Mouse (Mus musculus) MEL (cell line): ENCODE data around the gene Gm21915. TPM values are rescaled to one million over a fixed set of nuclear protein-coding genes. Genes with fewer than 3 reads are reported as not detected.

Experiments used
- DNase-seq: peaks from one replicate; pipeline ENCODE4 v3.0.0; 2011; ENCODE audit warnings: low read depth, low spot score
- H3K27ac ChIP-seq: 2 replicates; pipeline ENCODE4 v1.5.1; 2012; ENCODE audit warnings: low read depth, mild to moderate bottlenecking, control low read depth, low read length, moderate library complexity; ENCODE audit not compliant: control insufficient read depth
- H3K27me3 ChIP-seq, 2 experiments: fragments of 150-350 bp in 1 of 2; sonication (generic) in 1 of 2; 2 replicates each; pipeline ENCODE4 v1.6.1; 2012; ENCODE audit warnings: low read length in 2 of 2, mild to moderate bottlenecking in 2 of 2, improper control_type of control experiment in 1 of 2, moderate library complexity in 1 of 2; ENCODE audit not compliant: insufficient read depth in 2 of 2, control insufficient read depth in 1 of 2
- H3K36me3 ChIP-seq, 2 experiments: 2 replicates each; pipeline ENCODE4 v1.6.1; 2012 to 2014; ENCODE audit warnings: low read length in 2 of 2, improper control_type of control experiment in 1 of 2, inconsistent platforms in 1 of 2, mild to moderate bottlenecking in 1 of 2; ENCODE audit not compliant: insufficient read depth in 2 of 2, control insufficient read depth in 1 of 2
- H3K4me1 ChIP-seq, 2 experiments: fragments of 150-350 bp in 1 of 2; sonication (generic) in 1 of 2; 2 replicates each; pipeline ENCODE4 v1.6.1; 2012; ENCODE audit warnings: low read length in 2 of 2, improper control_type of control experiment in 1 of 2, mild to moderate bottlenecking in 1 of 2; ENCODE audit not compliant: insufficient read depth in 2 of 2, control insufficient read depth in 1 of 2
- H3K4me3 ChIP-seq, 2 experiments: fragments of 150-350 bp in 1 of 2; sonication (generic) in 1 of 2; 2 replicates each; pipeline ENCODE4 v1.5.1; 2012; ENCODE audit warnings: low read depth in 2 of 2, low read length in 2 of 2, mild to moderate bottlenecking in 2 of 2, moderate library complexity in 2 of 2, control low read depth in 1 of 2, improper control_type of control experiment in 1 of 2; ENCODE audit not compliant: control insufficient read depth in 1 of 2, insufficient read depth in 1 of 2
- H3K79me2 ChIP-seq: 2 replicates; pipeline ENCODE4 v1.6.1; 2012; ENCODE audit warnings: mild to moderate bottlenecking, low read length, moderate library complexity; ENCODE audit not compliant: control insufficient read depth, poor library complexity, insufficient read depth
- H3K9ac ChIP-seq: 2 replicates; pipeline ENCODE4 v1.6.1; 2012; ENCODE audit warnings: low read depth, mild to moderate bottlenecking, control low read depth, low read length, moderate library complexity; ENCODE audit not compliant: control insufficient read depth, poor library complexity, severe bottlenecking
- H3K9me3 ChIP-seq: fragments of 150-350 bp; sonication (generic); replicated peaks from 2 replicates; pipeline ENCODE4 v1.6.1; 2012; ENCODE audit warnings: mild to moderate bottlenecking, low read length, improper control_type of control experiment, moderate library complexity; ENCODE audit not compliant: insufficient read depth
- CHD2 ChIP-seq: IDR thresholded peaks from 2 replicates; pipeline ENCODE4 v1.6.1; 2011; ENCODE audit warnings: low read length, improper control_type of control experiment
- CTCF ChIP-seq, 3 experiments: IDR thresholded peaks in 2 of 3; conservative IDR thresholded peaks in 1 of 3; 2 replicates each; pipeline ENCODE4 v1.5.1; 2011 to 2012; ENCODE audit warnings: low read length in 3 of 3, low read depth in 2 of 3, mild to moderate bottlenecking in 2 of 3, improper control_type of control experiment in 1 of 3, inconsistent platforms in 1 of 3, mixed read lengths in 1 of 3, moderate library complexity in 1 of 3; ENCODE audit not compliant: control insufficient read depth in 1 of 3, insufficient read depth in 1 of 3, poor library complexity in 1 of 3, severe bottlenecking in 1 of 3
- ETS1 ChIP-seq: IDR thresholded peaks from 2 replicates; pipeline ENCODE4 v1.6.1; 2012; ENCODE audit warnings: low read depth, mild to moderate bottlenecking, inconsistent platforms, low read length, improper control_type of control experiment, moderate library complexity
- GATA1 ChIP-seq: IDR thresholded peaks from 2 replicates; pipeline ENCODE4 v1.6.1; 2011; ENCODE audit warnings: low read depth, low read length, improper control_type of control experiment
- KAT2A ChIP-seq: conservative IDR thresholded peaks from 2 replicates; pipeline ENCODE4 v1.6.1; 2012; ENCODE audit warnings: low read depth, low read length, improper control_type of control experiment, inconsistent platforms
- MAFK ChIP-seq: IDR thresholded peaks from 2 replicates; pipeline ENCODE4 v1.6.1; 2011; ENCODE audit warnings: low read depth, mild to moderate bottlenecking, low read length, improper control_type of control experiment, borderline replicate concordance
- MEF2A ChIP-seq: IDR thresholded peaks from 2 replicates; pipeline ENCODE4 v1.6.1; 2014; ENCODE audit warnings: low read depth, mild to moderate bottlenecking, inconsistent platforms, low read length, improper control_type of control experiment; ENCODE audit not compliant: poor library complexity, insufficient replicate concordance, severe bottlenecking; ENCODE audit errors: extremely low read depth
- MYB ChIP-seq: IDR thresholded peaks from 2 replicates; pipeline ENCODE4 v1.6.1; 2011; ENCODE audit warnings: mild to moderate bottlenecking, low read depth, low read length, improper control_type of control experiment
- POLR2A ChIP-seq, 2 experiments: IDR thresholded peaks; 2 replicates each; pipeline ENCODE4 v1.6.1; 2011 to 2012; ENCODE audit warnings: low read length in 2 of 2, mild to moderate bottlenecking in 2 of 2, control low read depth in 1 of 2, improper control_type of control experiment in 1 of 2, low read depth in 1 of 2, moderate library complexity in 1 of 2; ENCODE audit not compliant: control insufficient read depth in 1 of 2, insufficient read depth in 1 of 2, poor library complexity in 1 of 2
- POLR2AphosphoS5 ChIP-seq: IDR thresholded peaks from 2 replicates; pipeline ENCODE4 v1.6.1; 2012; ENCODE audit warnings: low read depth, borderline replicate concordance, mild to moderate bottlenecking, inconsistent platforms, low read length, moderate library complexity, mixed read lengths
- RAD21 ChIP-seq: IDR thresholded peaks from 2 replicates; pipeline ENCODE4 v1.6.1; 2011; ENCODE audit warnings: mild to moderate bottlenecking, low read depth, low read length, improper control_type of control experiment
- RCOR1 ChIP-seq: IDR thresholded peaks from 2 replicates; pipeline ENCODE4 v1.6.1; 2012; ENCODE audit warnings: low read depth, mild to moderate bottlenecking, inconsistent platforms, low read length, improper control_type of control experiment
- SMC3 ChIP-seq: IDR thresholded peaks from 2 replicates; pipeline ENCODE4 v1.6.1; 2011; ENCODE audit warnings: low read depth, low read length, improper control_type of control experiment
- USF1 ChIP-seq: IDR thresholded peaks from 2 replicates; pipeline ENCODE4 v1.6.1; 2014; ENCODE audit warnings: low read depth, mild to moderate bottlenecking, inconsistent platforms, low read length, improper control_type of control experiment, moderate library complexity
- ZKSCAN1 ChIP-seq: IDR thresholded peaks from 2 replicates; pipeline ENCODE4 v1.6.1; 2012; ENCODE audit warnings: low read depth, mild to moderate bottlenecking, inconsistent platforms, low read length, improper control_type of control experiment, moderate library complexity
- polyA plus RNA-seq, 2 experiments: library from polyadenylated mRNA; stranded (reverse) in 1 of 2; unstranded in 1 of 2; fragments of >175 nt in 1 of 2; fragments of >200 nt in 1 of 2; gene quantifications; 2 replicates each; pipeline versions ENCODE4 v1.2.1 to v1.2.4; 2012; ENCODE audit warnings: low replicate concordance in 2 of 2, low read depth in 1 of 2; ENCODE audit not compliant: insufficient read length in 2 of 2, insufficient read depth in 1 of 2, missing spikeins in 1 of 2
- total RNA-seq: library from RNA; depleted of rRNA; stranded (reverse); fragments of 300-350 nt; gene quantifications from 2 replicates; pipeline ENCODE4 v1.2.3, GENCODE M21; 2012

Gm21915 gene
- total and polyA plus RNA-seq, 3 experiments = not detected

GRCm38 (mm10) chr9:40666190-40666803 is 4.1 kb upstream of the Gm21915 start:
- Histone ChIP-seq H3K27me3 (no peaks in the 10 kb centered on the region), H3K27ac (no peak overlapping the region), H3K9me3 (no peaks in the 10 kb centered on the region), H3K4me3 (no peak overlapping the region), H3K79me2 (no peaks in the 10 kb centered on the region), H3K4me1 (no peaks in the 10 kb centered on the region)
- TF ChIP-seq POLR2A (IDR thresholded peaks at IDR 0.05; ENCODE audit: control insufficient read depth in 1 of 2, insufficient read depth in 1 of 2, low read depth in 1 of 2, low read length in 2 of 2, poor library complexity in 1 of 2) = no peak
- TF ChIP-seq CHD2 = no peak
- TF ChIP-seq KAT2A = no peak
- no peak for TF ChIP-seq RAD21
- no peak for TF ChIP-seq USF1
- no peak for TF ChIP-seq CTCF (IDR thresholded peaks at IDR 0.05 in 2 of 3, conservative IDR thresholded peaks at IDR 0.05 in 1 of 3; ENCODE audit: control insufficient read depth in 1 of 3, insufficient read depth in 1 of 3, low read depth in 2 of 3, low read length in 3 of 3, poor library complexity in 1 of 3, severe bottlenecking in 1 of 3)
- no peak for TF ChIP-seq MYB
- no peak for TF ChIP-seq GATA1
- TF ChIP-seq, all 39 proteins: peak for 0
- H3K36me3 ChIP-seq = no peaks in the 10 kb centered on the region
- DNase-seq = no peak
- no peak overlapping the region for H3K9ac ChIP-seq

DNA sequence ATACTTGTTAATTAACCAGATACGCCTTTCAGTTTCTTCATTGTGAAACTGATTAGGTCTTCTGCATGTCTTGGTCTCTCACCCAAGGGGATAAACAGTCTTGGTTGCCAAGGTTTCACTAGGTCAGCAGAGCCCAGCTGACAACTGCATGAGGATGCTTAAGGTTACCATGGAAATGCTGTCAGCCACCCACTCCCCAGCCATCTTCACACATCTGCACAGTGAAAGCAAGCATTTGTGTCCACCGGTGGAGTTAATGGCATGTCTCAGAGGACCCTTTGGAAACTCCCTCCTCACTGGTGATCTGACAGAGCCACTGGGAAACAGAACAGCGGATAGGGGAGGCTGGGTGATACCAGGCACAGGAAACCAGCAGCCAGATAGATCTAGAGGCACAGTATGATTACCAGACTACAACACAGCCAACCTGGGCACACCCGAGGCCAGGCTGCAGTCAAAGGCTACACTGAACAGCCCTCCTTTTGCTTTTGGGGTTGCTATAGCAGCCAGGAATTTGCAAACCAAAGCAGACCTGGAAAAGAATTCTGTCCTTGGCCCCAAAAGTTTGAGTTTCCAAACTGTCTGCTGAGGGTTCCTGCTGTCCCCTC is 1.0 kb downstream of the Gm21915 start:
- Histone ChIP-seq H3K4me3 (no peak overlapping the region), H3K27me3 (no peaks in the 10 kb centered on the region), H3K9ac (no peak overlapping the region), H3K9me3 (no peaks in the 10 kb centered on the region), H3K4me1 (no peaks in the 10 kb centered on the region), H3K36me3 (no peaks in the 10 kb centered on the region), H3K27ac (no peak overlapping the region), H3K79me2 (no peaks in the 10 kb centered on the region)
- no peak for DNase-seq
- TF ChIP-seq POLR2AphosphoS5 = no peak
- TF ChIP-seq MAFK = no peak
- TF ChIP-seq GATA1 = no peak
- no peak for TF ChIP-seq POLR2A (IDR thresholded peaks at IDR 0.05; ENCODE audit: control insufficient read depth in 1 of 2, insufficient read depth in 1 of 2, low read depth in 1 of 2, low read length in 2 of 2, poor library complexity in 1 of 2)
- TF ChIP-seq RCOR1 = no peak

- H3K79me2 ChIP-seq = no peaks in the 10 kb centered on the region
- H3K27ac ChIP-seq = no peak overlapping the region
- no peaks in the 10 kb centered on the region for H3K9me3 ChIP-seq
- H3K36me3 ChIP-seq = no peaks in the 10 kb centered on the region
- DNase-seq = no peak
- no peak for TF ChIP-seq SMC3
- no peak for TF ChIP-seq RCOR1
- TF ChIP-seq MEF2A = no peak
- no peak for TF ChIP-seq RAD21
- no peak for TF ChIP-seq ETS1
- no peak for TF ChIP-seq ZKSCAN1
- TF ChIP-seq, all 39 proteins: peak for 0
- H3K4me3 ChIP-seq = no peak overlapping the region
- H3K9ac ChIP-seq = no peak overlapping the region
- no peaks in the 10 kb centered on the region for H3K27me3 ChIP-seq
- no peaks in the 10 kb centered on the region for H3K4me1 ChIP-seq
Observed at GRCm38 (mm10) chr9:40675203-40675958, 5.0 kb downstream of the Gm21915 start.
